9 mouse cellular contexts compared by ENCODE assay signal in genomic region chr5:93043688-93044583, GRCm38 (mm10). TPM values are rescaled to one million over a fixed set of nuclear protein-coding genes. Genes with fewer than 3 reads are reported as not detected.
DNase-seq lines count a peak whose midpoint lies in the region; ATAC-seq and TF ChIP-seq lines count a peak whose summit lies in the region.
"Had no signal": no experiment of that assay in that cellular context is flagged by ENCODE, and none has a peak within 500 bp of the region (broad histone marks: within the 10 kb centered on the region; RNA-seq: fewer than 3 reads in every experiment).

No protein-coding gene starts in this region.

- no peak overlapping the region for H3K27ac ChIP-seq in forebrain, embryonic 15.5 days (replicated peaks)

- no peaks in the 10 kb centered on the region for H3K9me3 ChIP-seq in E14TG2a.4 (ENCODE audit: low read length)
- no peaks in the 10 kb centered on the region for H3K9me3 ChIP-seq in forebrain, embryonic 15.5 days

- no peak for TF ChIP-seq CTCF in E14TG2a.4 (conservative IDR thresholded peaks at IDR 0.05; ENCODE audit: low read length)

- H3K4me3 ChIP-seq in E14TG2a.4 (replicated peaks; ENCODE audit: low read length), result peak overlapping the region; percentile 86
- H3K4me3 ChIP-seq in forebrain, embryonic 15.5 days, result peak overlapping the region; percentile 48
- H3K4me3 ChIP-seq in myocyte, result no peak overlapping the region

- H3K36me3 ChIP-seq in E14TG2a.4 (ENCODE audit: insufficient read depth, low read length), result no peaks in the 10 kb centered on the region
- no peaks in the 10 kb centered on the region for H3K36me3 ChIP-seq in forebrain, embryonic 15.5 days
- H3K36me3 ChIP-seq in myocyte (ENCODE audit: control insufficient read depth, insufficient read depth), result no peaks in the 10 kb centered on the region

- peak overlapping the region; percentile 95 for H3K4me2 ChIP-seq in forebrain, embryonic 15.5 days (replicated peaks)
- H3K4me2 ChIP-seq in myocyte (ENCODE audit: low read depth), result peak overlapping the region; percentile 34

- peaks cover 34% of the 10 kb centered on the region for H3K4me1 ChIP-seq in E14TG2a.4 (replicated peaks; ENCODE audit: low read depth, low read length)
- H3K4me1 ChIP-seq in forebrain, embryonic 15.5 days, result peaks cover 25% of the 10 kb centered on the region

- TF ChIP-seq POLR2A in myocyte (IDR thresholded peaks at IDR 0.05; ENCODE audit: insufficient read length, low read depth), result no peak

- H3ac ChIP-seq in myocyte (ENCODE audit: control insufficient read depth, insufficient read length), result no peak overlapping the region

- H3K79me2 ChIP-seq in myocyte (ENCODE audit: control insufficient read depth, insufficient read depth), result no peaks in the 10 kb centered on the region

- 0 out of 2 replicates have a peak, but pooled peaks have one; percentile 9 for ATAC-seq in forebrain, embryonic 15.5 days (replicated peaks)

- peak overlapping the region; percentile 44 for H3K9ac ChIP-seq in forebrain, embryonic 15.5 days (replicated peaks)

- H3K27me3 ChIP-seq in E14TG2a.4 (ENCODE audit: insufficient read depth, low read length) (peaks cover 75% of the 10 kb centered on the region), myocyte (ENCODE audit: control insufficient read depth, insufficient read depth, insufficient read length) (peaks cover 28% of the 10 kb centered on the region)
- peaks cover 53% of the 10 kb centered on the region for H3K27me3 ChIP-seq in forebrain, embryonic 15.5 days

- WGBS in forebrain, embryonic 15.5 days, result 3% methylated on average over 67 of the region's 69 CpGs

- DNase-seq in cerebellum, adult 18-20 months, result peak; percentile 42 to 65
- DNase-seq in cerebellum, postnatal 4 days (ENCODE audit: low spot score in 2 of 2), result no peak
- DNase-seq in kidney, postnatal 25 days, result peak; percentile 53 to 68
- DNase-seq in adrenal gland, postnatal 10 days, result no peak
- DNase-seq in adrenal gland, postnatal 14 days, result no peak

TF ChIP-seq in myocyte, 11 proteins besides CTCF, POLR2A, EP300 and RAD21:
- TF ChIP-seq POLR2AphosphoS2 (IDR thresholded peaks at IDR 0.05; ENCODE audit: insufficient read length, low read depth), result no peak
- TF ChIP-seq TCF12 (IDR thresholded peaks at IDR 0.05; ENCODE audit: insufficient read depth, poor library complexity, severe bottlenecking), result no peak
- TF ChIP-seq CEBPB (IDR thresholded peaks at IDR 0.05; ENCODE audit: insufficient read depth, poor library complexity, severe bottlenecking), result no peak
- no peak for TF ChIP-seq SRF (IDR thresholded peaks at IDR 0.05; ENCODE audit: control insufficient read depth, insufficient read length, low read depth)
- no peak for TF ChIP-seq USF1 (IDR thresholded peaks at IDR 0.05; ENCODE audit: low read depth)
- TF ChIP-seq REST (IDR thresholded peaks at IDR 0.05; ENCODE audit: insufficient read depth, insufficient read length), result no peak
- no peak for TF ChIP-seq TCF3 (IDR thresholded peaks at IDR 0.05; ENCODE audit: insufficient read length, low read depth)

RNA-seq across cellular contexts. Expression of gene Sowahb, which starts 0.9 kb away (rescaled TPM):
- polyA plus RNA-seq in forebrain, embryonic 15.5 days (2015; fragmentation: Nextera tagmentation; extraction: Ambion mirVana), result 0.08 TPM in 1 of 2 replicates, not detected in the other
- not detected for polyA plus RNA-seq in myocyte (2012; fragmentation: generic; extraction: Trizol)
- total RNA-seq in adrenal gland, postnatal 10 days (2021), result 1 to 10 TPM in 1 of 2 experiments, under 1 TPM in 1; 0.48 to 1.4 TPM
- 0.78 TPM in 1 of 2 replicates, not detected in the other for total RNA-seq in adrenal gland, postnatal 14 days (2021)
- total RNA-seq: common myeloid progenitor, adult 5-6 weeks had no signal

RNA-seq across cellular contexts. Expression of gene Sept11, which starts 49.3 kb away (rescaled TPM):
- 174 and 180 TPM in 2 replicates for polyA plus RNA-seq in forebrain, embryonic 15.5 days (2015; fragmentation: Nextera tagmentation; extraction: Ambion mirVana)
- 114 TPM for polyA plus RNA-seq in myocyte (2012; fragmentation: generic; extraction: Trizol)
- total RNA-seq in adrenal gland, postnatal 10 days (2021), result 10 to 100 TPM; 67.7 to 77.8 TPM
- 56.7 and 59.4 TPM in 2 replicates for total RNA-seq in adrenal gland, postnatal 14 days (2021)

Comparison
In these comparisons a context has a peak if more than half of its experiments do, and no peak if none do; other contexts are left out.
1. DNase-seq: peak in cerebellum, adult 18-20 months (2 of 2) and kidney, postnatal 25 days (2 of 2); none in cerebellum, postnatal 4 days (0 of 2), adrenal gland, postnatal 10 days (single experiment) and adrenal gland, postnatal 14 days (single experiment).